Mouse (Mus musculus): ENCODE data around the gene Fancc.

The Fancc gene

DNA sequence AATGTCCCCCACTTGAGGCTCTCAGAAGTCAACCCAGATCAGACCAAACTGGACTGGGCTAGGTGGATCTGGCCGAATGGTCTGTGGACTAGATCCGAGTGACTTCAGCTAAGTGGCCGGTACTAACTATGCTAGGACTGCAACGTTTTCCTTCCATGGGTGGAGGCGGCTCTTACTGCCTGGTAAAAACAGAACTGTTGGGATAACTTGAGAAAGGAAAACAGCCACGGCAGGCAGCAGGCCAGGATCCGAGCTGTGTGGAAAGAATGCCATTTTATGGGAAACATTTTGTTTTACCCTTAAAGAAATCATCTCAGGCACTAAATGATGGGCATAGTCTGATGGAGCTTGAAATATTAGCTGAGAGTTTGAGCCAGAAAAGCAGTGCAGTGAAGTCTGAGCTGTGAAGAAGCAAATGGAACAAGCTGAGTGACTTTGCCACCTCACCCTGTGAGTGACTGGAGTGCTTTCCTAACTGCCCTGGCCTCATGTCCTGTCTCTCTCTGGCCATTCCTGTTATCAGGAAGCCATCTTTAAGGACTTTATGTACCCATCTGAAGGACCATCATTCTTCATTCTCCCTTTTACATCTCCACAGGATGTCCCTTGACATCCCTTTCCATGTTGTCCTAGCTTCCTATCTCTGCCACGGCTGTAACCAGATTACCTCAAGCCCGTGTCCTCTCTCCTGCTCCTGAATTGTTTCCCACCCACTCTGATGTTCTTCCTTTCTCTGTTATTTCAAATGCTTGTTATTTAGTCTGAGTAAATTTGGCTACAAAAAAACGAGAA is 254.5 kb downstream of the Fancc start:
- peak in 1 of 2 experiments; percentile 12 for DNase-seq

GRCm38 (mm10) chr13:63241665-63242064 is 255.4 kb downstream of the Fancc start:
- no peak for DNase-seq

DNA sequence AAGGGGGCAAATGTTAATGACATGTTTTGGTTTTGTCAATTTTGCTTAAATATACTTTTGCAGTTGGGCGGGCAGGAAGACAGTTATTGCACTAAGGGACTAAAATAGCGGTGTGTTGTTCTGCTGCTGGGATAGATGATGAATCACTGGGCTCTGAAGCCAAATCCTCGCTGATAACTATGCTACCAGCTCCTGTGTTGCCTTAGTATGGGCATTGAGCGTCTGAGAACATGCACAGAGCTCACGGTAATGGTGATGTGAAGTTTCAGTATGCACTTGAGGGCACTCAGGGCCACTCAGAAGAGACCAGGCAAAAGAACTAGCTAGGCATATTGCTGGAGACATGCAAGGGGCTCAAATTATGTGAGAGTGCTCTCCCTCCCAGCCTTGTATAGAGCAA is 256.2 kb downstream of the Fancc start:
- DNase-seq: peak in 1 of 2 experiments; percentile 22

- peak; percentile 83 to 89 for DNase-seq
Measured at GRCm38 (mm10) chr13:63239877-63240671, 257.0 kb downstream of the Fancc start.

GRCm38 (mm10) chr13:63239301-63239804 is 257.7 kb downstream of the Fancc start:
- DNase-seq: no peak

DNA sequence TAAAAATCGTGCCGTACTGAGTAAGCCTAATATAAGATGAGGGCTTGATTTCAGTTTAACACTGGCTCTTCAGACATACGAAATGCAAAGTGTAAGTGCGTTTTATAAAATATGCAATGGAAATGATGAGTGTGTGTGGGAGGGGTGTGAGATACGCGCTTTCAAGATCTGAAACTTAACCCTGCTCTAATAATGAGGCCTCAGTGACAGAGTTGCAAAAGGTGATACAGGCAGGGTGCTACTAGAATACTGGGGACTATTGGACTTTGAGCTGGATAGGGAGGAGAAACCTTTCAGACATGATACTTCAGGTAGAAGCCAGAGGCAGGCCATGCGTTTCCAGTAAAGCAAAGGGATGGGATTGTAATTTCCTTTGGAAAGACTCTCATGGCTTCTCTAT is 259.0 kb downstream of the Fancc start:
- no peak for DNase-seq

DNA sequence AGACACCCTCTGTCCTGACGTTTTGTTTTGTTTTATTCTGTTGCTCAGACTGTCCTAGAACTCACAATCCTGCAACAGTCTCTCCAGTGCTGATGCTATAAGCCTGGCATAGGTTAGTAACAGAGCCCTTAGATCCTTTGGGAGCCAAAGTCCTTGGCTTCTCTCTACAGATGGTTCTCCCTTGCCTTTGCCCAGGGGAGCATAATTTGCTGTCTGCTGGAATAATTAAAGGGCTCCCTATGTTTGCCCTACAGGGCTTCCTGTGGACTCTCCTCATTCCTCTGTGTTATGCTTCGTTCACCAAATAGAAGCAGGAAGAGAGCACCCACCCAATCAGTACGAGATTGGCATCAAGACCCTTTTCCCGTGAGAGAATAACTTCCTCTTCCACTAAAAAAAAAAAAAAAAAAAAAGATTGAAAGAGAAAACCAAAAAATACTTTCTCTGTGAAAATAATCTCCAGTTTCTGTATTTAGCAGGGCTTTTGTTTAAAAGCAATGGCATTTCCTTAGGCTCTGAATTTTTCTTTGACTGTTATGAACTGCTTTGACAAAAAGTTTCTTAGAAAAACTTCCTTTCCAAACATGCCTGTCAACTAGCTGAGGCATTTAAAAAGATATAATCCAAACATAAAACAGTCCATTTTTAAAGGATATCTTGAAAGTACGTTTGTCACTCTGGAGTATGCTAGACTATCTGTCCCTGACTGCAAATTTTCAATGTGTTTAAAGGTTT is 260.8 kb downstream of the Fancc start:
- no peak for DNase-seq

DNA sequence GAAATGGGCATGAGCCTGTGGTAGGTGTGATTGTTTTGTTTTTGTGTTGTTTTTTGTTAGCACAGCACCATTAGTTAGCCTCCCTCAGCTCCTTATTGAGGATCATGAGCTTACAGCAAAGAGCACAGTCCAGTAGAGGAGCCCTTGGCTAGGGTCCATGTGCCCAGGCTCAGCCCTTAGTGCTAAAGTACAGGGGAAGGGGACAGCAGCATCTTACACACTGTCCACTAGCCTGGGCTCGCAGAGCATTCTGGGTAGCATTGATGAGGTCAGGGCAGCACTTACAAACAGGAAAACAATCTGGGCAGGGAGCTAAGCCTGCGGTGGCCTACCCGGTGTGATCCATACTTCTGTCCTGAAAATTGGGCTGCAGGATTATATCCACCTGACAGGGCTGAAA is 261.5 kb downstream of the Fancc start:
- DNase-seq: no peak
